Mouse (Mus musculus): ENCODE results near the gene Usp15.

DNA sequence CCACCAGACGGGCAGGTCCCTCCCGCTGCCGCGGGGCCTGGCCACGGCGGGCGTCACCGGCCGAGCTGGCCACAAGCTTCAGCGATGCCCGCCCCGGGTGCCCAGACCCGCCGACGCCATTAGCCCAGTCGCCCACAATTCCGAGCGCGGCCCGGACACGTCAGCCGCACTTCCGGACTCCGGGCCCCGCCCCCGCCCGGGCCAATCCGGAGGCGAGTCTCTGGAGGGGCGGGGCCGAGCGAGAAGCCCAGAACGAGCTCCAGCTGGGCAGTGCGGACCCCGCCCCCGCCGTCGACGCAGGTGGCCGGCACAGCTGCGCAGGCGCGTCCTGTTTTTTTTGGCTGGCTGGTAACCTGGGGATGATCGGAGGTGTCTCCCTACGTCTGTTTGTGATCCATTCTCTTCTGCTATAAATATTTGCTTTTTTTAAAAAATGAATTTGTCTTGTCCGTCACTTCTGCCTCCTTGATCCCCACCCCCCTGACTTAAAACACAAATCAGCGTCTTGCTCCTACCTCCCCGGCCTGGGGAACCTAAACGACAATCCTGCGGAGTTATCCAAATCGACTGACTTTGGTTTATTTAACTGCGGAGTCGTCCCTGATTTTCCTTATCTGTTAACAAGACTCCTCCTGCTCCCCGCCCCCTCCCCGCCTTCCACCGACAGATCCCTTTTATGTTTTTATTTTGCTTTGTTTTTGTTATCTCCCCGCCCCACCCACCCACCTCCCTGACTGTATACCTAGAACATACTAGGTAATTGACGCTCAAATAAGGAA lies 120.4 kb downstream of the Usp15 start, which contains the start of gene Mon2:
- TF ChIP-seq CTCF (IDR thresholded peaks at IDR 0.05; ENCODE audit: extremely low read depth, insufficient read depth, low read length), result no peak
- TF ChIP-seq POLR2A (IDR thresholded peaks at IDR 0.05; ENCODE audit: extremely low read depth, insufficient read depth, low read length), result peak; percentile 74; the same call in 1 of the 2 replicates
